Mouse (Mus musculus): ENCODE results near the gene Poc5. TPM values are rescaled to one million over a fixed set of nuclear protein-coding genes. Genes with fewer than 3 reads are reported as not detected.

The Poc5 gene
- polyA plus RNA-seq, 1 experiment from 2014 or later, result 16.4 TPM

- Histone ChIP-seq H3K9me3 (ENCODE audit: control insufficient read depth, low read length) (no peaks in the 10 kb centered on the region), H3K36me3 (ENCODE audit: control insufficient read depth, insufficient read depth, low read length) (peaks cover 21% of the 10 kb centered on the region), H3K4me3 (ENCODE audit: low read length) (peak overlapping the region; percentile 76), H3K9ac (ENCODE audit: low read depth, low read length) (peak overlapping the region; percentile 73), H3K4me2 (ENCODE audit: low read length) (peak overlapping the region; percentile 90), H3K27me3 (replicated peaks; ENCODE audit: control insufficient read depth, insufficient read depth, low read length) (no peaks in the 10 kb centered on the region), H3K4me1 (ENCODE audit: control insufficient read depth, insufficient read depth, low read depth, low read length) (peaks cover 12% of the 10 kb centered on the region), H3K27ac (ENCODE audit: low read depth, low read length) (no peak overlapping the region)
- no peak for ATAC-seq
- 11% methylated on average over 2 of the region's 2 CpGs for WGBS
These were observed 1.2 kb downstream of the Poc5 start for GRCm38 (mm10) chr13:96389301-96389700.

- ATAC-seq, result no peak
- peaks cover 41% of the 10 kb centered on the region for H3K36me3 ChIP-seq (ENCODE audit: control insufficient read depth, insufficient read depth, low read length)
- no peaks in the 10 kb centered on the region for H3K27me3 ChIP-seq (replicated peaks; ENCODE audit: control insufficient read depth, insufficient read depth, low read length)
- H3K4me1 ChIP-seq (ENCODE audit: control insufficient read depth, insufficient read depth, low read depth, low read length), result no peaks in the 10 kb centered on the region
- no peaks in the 10 kb centered on the region for H3K9me3 ChIP-seq (ENCODE audit: control insufficient read depth, low read length)
- H3K4me3 ChIP-seq (ENCODE audit: low read length), result no peak overlapping the region
- no peak overlapping the region for H3K4me2 ChIP-seq (ENCODE audit: low read length)
- WGBS, result 93% methylated on average over 5 of the region's 5 CpGs
- H3K9ac ChIP-seq (ENCODE audit: low read depth, low read length), result no peak overlapping the region
- no peak overlapping the region for H3K27ac ChIP-seq (ENCODE audit: low read depth, low read length)
These were observed 13.2 kb downstream of the Poc5 start for GRCm38 (mm10) chr13:96401251-96401650.

GRCm38 (mm10) chr13:96405518-96405917 is 17.4 kb downstream of the Poc5 start:
- ATAC-seq, result no peak
- no peaks in the 10 kb centered on the region for H3K27me3 ChIP-seq (replicated peaks; ENCODE audit: control insufficient read depth, insufficient read depth, low read length)
- H3K9ac ChIP-seq (ENCODE audit: low read depth, low read length), result no peak overlapping the region
- H3K27ac ChIP-seq (ENCODE audit: low read depth, low read length), result no peak overlapping the region
- peaks cover 34% of the 10 kb centered on the region for H3K36me3 ChIP-seq (ENCODE audit: control insufficient read depth, insufficient read depth, low read length)
- 88% methylated on average over 2 of the region's 2 CpGs for WGBS
- no peaks in the 10 kb centered on the region for H3K9me3 ChIP-seq (ENCODE audit: control insufficient read depth, low read length)
- no peak overlapping the region for H3K4me3 ChIP-seq (ENCODE audit: low read length)
- no peak overlapping the region for H3K4me2 ChIP-seq (ENCODE audit: low read length)
- no peaks in the 10 kb centered on the region for H3K4me1 ChIP-seq (ENCODE audit: control insufficient read depth, insufficient read depth, low read depth, low read length)

DNA sequence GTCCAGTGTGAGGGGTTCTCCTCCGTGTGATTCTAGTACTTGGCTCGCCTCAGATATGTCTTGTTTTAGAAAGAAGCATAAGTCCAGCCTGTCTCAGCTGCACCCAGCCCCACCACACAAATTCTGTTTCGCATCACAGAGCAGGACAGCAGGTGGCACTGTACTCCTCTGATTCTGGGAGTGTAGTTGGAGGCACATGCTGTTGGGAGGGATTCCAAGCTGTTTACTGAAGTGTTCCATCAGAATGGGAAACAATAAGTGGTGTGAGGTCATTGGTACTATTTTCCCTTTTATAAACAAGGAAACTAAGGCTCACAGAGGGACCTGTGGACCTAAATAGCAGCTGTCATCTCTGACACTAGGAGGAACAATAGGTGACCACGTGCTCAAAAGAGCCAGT is 18.9 kb downstream of the Poc5 start:
- no peaks in the 10 kb centered on the region for H3K4me1 ChIP-seq (ENCODE audit: control insufficient read depth, insufficient read depth, low read depth, low read length)
- H3K4me3 ChIP-seq (ENCODE audit: low read length), result no peak overlapping the region
- ATAC-seq, result peak; percentile 77; the same call in 1 of the 2 replicates
- H3K9me3 ChIP-seq (ENCODE audit: control insufficient read depth, low read length), result no peaks in the 10 kb centered on the region
- no peak overlapping the region for H3K27ac ChIP-seq (ENCODE audit: low read depth, low read length)
- peaks cover 33% of the 10 kb centered on the region for H3K36me3 ChIP-seq (ENCODE audit: control insufficient read depth, insufficient read depth, low read length)
- H3K9ac ChIP-seq (ENCODE audit: low read depth, low read length), result no peak overlapping the region
- H3K4me2 ChIP-seq (ENCODE audit: low read length), result no peak overlapping the region
- no peaks in the 10 kb centered on the region for H3K27me3 ChIP-seq (replicated peaks; ENCODE audit: control insufficient read depth, insufficient read depth, low read length)
- WGBS, result 53% methylated on average over 4 of the region's 4 CpGs

GRCm38 (mm10) chr13:96408786-96409185 is 20.7 kb downstream of the Poc5 start:
- no peaks in the 10 kb centered on the region for H3K4me1 ChIP-seq (ENCODE audit: control insufficient read depth, insufficient read depth, low read depth, low read length)
- no peak overlapping the region for H3K4me3 ChIP-seq (ENCODE audit: low read length)
- no peaks in the 10 kb centered on the region for H3K27me3 ChIP-seq (replicated peaks; ENCODE audit: control insufficient read depth, insufficient read depth, low read length)
- no peak overlapping the region for H3K9ac ChIP-seq (ENCODE audit: low read depth, low read length)
- no peak overlapping the region for H3K27ac ChIP-seq (ENCODE audit: low read depth, low read length)
- peaks cover 21% of the 10 kb centered on the region for H3K36me3 ChIP-seq (ENCODE audit: control insufficient read depth, insufficient read depth, low read length)
- no peak overlapping the region for H3K4me2 ChIP-seq (ENCODE audit: low read length)
- 94% methylated on average over 1 of the region's 1 CpGs for WGBS
- H3K9me3 ChIP-seq (ENCODE audit: control insufficient read depth, low read length), result no peaks in the 10 kb centered on the region
- ATAC-seq, result no peak

GRCm38 (mm10) chr13:96414384-96414783 is 26.3 kb downstream of the Poc5 start:
- H3K4me1 ChIP-seq (ENCODE audit: control insufficient read depth, insufficient read depth, low read depth, low read length), result no peaks in the 10 kb centered on the region
- H3K27ac ChIP-seq (ENCODE audit: low read depth, low read length), result no peak overlapping the region
- H3K4me3 ChIP-seq (ENCODE audit: low read length), result no peak overlapping the region
- peaks cover 33% of the 10 kb centered on the region for H3K36me3 ChIP-seq (ENCODE audit: control insufficient read depth, insufficient read depth, low read length)
- H3K27me3 ChIP-seq (replicated peaks; ENCODE audit: control insufficient read depth, insufficient read depth, low read length), result no peaks in the 10 kb centered on the region
- no peaks in the 10 kb centered on the region for H3K9me3 ChIP-seq (ENCODE audit: control insufficient read depth, low read length)
- WGBS, result 90% methylated on average over 6 of the region's 6 CpGs
- no peak overlapping the region for H3K4me2 ChIP-seq (ENCODE audit: low read length)
- H3K9ac ChIP-seq (ENCODE audit: low read depth, low read length), result no peak overlapping the region
- ATAC-seq, result no peak

GRCm38 (mm10) chr13:96416380-96416779 is 28.3 kb downstream of the Poc5 start:
- Histone ChIP-seq H3K9ac (ENCODE audit: low read depth, low read length) (no peak overlapping the region), H3K4me1 (ENCODE audit: control insufficient read depth, insufficient read depth, low read depth, low read length) (no peaks in the 10 kb centered on the region), H3K27me3 (replicated peaks; ENCODE audit: control insufficient read depth, insufficient read depth, low read length) (no peaks in the 10 kb centered on the region), H3K4me3 (ENCODE audit: low read length) (no peak overlapping the region), H3K9me3 (ENCODE audit: control insufficient read depth, low read length) (no peaks in the 10 kb centered on the region), H3K4me2 (ENCODE audit: low read length) (no peak overlapping the region), H3K36me3 (ENCODE audit: control insufficient read depth, insufficient read depth, low read length) (peaks cover 23% of the 10 kb centered on the region), H3K27ac (ENCODE audit: low read depth, low read length) (no peak overlapping the region)
- no peak for ATAC-seq
- 92% methylated on average over 8 of the region's 8 CpGs for WGBS

DNA sequence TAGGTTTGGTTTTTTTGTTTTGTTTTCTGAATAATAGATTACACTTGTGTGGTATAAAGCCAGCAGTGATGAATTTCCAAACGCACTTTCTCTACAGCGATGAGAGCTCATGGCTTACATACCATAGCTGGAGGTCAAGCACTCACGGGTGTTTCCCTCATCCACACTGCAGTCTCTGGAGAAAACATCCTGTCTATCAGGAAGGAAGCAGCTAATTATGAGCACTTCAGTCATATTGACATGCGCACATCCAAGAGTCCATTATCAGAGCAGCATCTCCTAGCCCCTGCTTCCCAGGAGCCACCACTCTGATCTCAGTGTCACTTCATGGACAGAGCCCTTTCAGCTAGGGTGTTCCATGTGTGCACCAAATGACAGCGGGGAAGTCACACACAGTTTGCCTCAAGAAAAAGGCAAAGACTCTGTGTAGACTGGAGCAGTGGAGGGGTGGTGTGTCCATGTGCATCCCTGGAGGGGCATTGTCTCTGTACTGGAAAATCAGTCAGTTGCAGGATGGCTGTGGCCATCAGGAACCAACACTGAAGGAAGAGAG is 29.2 kb downstream of the Poc5 start:
- no peak for ATAC-seq
- peaks cover 21% of the 10 kb centered on the region for H3K36me3 ChIP-seq (ENCODE audit: control insufficient read depth, insufficient read depth, low read length)
- H3K9me3 ChIP-seq (ENCODE audit: control insufficient read depth, low read length), result no peaks in the 10 kb centered on the region
- H3K4me3 ChIP-seq (ENCODE audit: low read length), result no peak overlapping the region
- no peak overlapping the region for H3K4me2 ChIP-seq (ENCODE audit: low read length)
- 84% methylated on average over 5 of the region's 5 CpGs for WGBS
- H3K9ac ChIP-seq (ENCODE audit: low read depth, low read length), result no peak overlapping the region
- H3K27ac ChIP-seq (ENCODE audit: low read depth, low read length), result no peak overlapping the region
- H3K27me3 ChIP-seq (replicated peaks; ENCODE audit: control insufficient read depth, insufficient read depth, low read length), result no peaks in the 10 kb centered on the region
- H3K4me1 ChIP-seq (ENCODE audit: control insufficient read depth, insufficient read depth, low read depth, low read length), result no peaks in the 10 kb centered on the region

- ATAC-seq, result no peak
- H3K9me3 ChIP-seq (ENCODE audit: control insufficient read depth, low read length), result no peaks in the 10 kb centered on the region
- H3K4me2 ChIP-seq (ENCODE audit: low read length), result no peak overlapping the region
- H3K4me1 ChIP-seq (ENCODE audit: control insufficient read depth, insufficient read depth, low read depth, low read length), result no peaks in the 10 kb centered on the region
- no peak overlapping the region for H3K4me3 ChIP-seq (ENCODE audit: low read length)
- H3K27ac ChIP-seq (ENCODE audit: low read depth, low read length), result no peak overlapping the region
- 92% methylated on average over 4 of the region's 4 CpGs for WGBS
- no peak overlapping the region for H3K9ac ChIP-seq (ENCODE audit: low read depth, low read length)
- peaks cover 21% of the 10 kb centered on the region for H3K36me3 ChIP-seq (ENCODE audit: control insufficient read depth, insufficient read depth, low read length)
- H3K27me3 ChIP-seq (replicated peaks; ENCODE audit: control insufficient read depth, insufficient read depth, low read length), result no peaks in the 10 kb centered on the region
These were observed 30.4 kb downstream of the Poc5 start for GRCm38 (mm10) chr13:96418487-96418886.

DNA sequence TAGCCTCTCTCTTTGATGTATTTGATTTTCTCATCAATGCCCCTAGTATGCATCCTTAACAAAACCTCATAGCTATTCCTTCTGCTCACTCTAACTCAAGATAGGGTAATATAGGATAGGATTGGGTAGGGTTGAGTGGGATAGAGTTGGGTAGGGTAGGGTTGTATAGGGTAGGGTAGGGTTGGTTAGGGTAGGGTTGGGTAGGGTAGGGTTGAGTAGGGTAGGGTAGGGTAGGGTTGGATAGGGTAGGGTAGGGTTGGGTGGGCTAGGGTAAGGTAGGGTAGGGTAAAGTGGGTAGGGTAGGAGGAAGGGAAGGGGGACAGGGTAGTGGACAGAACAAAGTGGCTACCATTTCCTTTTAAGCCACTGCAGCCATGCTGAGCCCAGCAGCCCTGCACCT is 33.1 kb downstream of the Poc5 start:
- Histone ChIP-seq H3K4me3 (ENCODE audit: low read length) (no peak overlapping the region), H3K9me3 (ENCODE audit: control insufficient read depth, low read length) (no peaks in the 10 kb centered on the region), H3K36me3 (ENCODE audit: control insufficient read depth, insufficient read depth, low read length) (peaks cover 2% of the 10 kb centered on the region), H3K27ac (ENCODE audit: low read depth, low read length) (no peak overlapping the region), H3K4me1 (ENCODE audit: control insufficient read depth, insufficient read depth, low read depth, low read length) (no peaks in the 10 kb centered on the region), H3K9ac (ENCODE audit: low read depth, low read length) (no peak overlapping the region), H3K27me3 (replicated peaks; ENCODE audit: control insufficient read depth, insufficient read depth, low read length) (no peaks in the 10 kb centered on the region), H3K4me2 (ENCODE audit: low read length) (no peak overlapping the region)
- no peak for ATAC-seq

Measured in hindbrain, embryonic 16.5 days (tissue).